Mouse (Mus musculus) hindbrain, embryonic 11.5 days (tissue): ENCODE data around the gene Dhrs13. TPM values are rescaled to one million over a fixed set of nuclear protein-coding genes. Genes with fewer than 3 reads are reported as not detected.

Experiments
- ATAC-seq: fragments of 200-750 bp; cut with Nextera tagmentation; 2 replicates; pipeline ENCODE4 v1.8.0; 2017; ENCODE audit warnings: mild to moderate bottlenecking, moderate TSS enrichment, moderate library complexity; ENCODE audit not compliant: low FRiP score
- DNase-seq: peaks from one replicate; pipeline ENCODE4 v3.0.0-alpha.2; 2015; ENCODE audit warnings: low spot score
- H3K27ac ChIP-seq: fragments of 300-500 bp; sonication (generic); 2 replicates; pipeline ENCODE4 v1.5.1; 2014; ENCODE audit warnings: mild to moderate bottlenecking, low read depth, low read length
- H3K27me3 ChIP-seq: fragments of 300-500 bp; sonication (generic); 2 replicates; pipeline ENCODE4 v1.6.1; 2014; ENCODE audit warnings: mild to moderate bottlenecking, low read length, moderate library complexity, mixed read lengths; ENCODE audit not compliant: control insufficient read depth, insufficient read depth
- H3K36me3 ChIP-seq: fragments of 300-500 bp; sonication (generic); 2 replicates; pipeline ENCODE4 v1.6.1; 2014; ENCODE audit warnings: mild to moderate bottlenecking, low read length, moderate library complexity, mixed read lengths; ENCODE audit not compliant: control insufficient read depth, insufficient read depth
- H3K4me1 ChIP-seq: fragments of 300-500 bp; sonication (generic); replicated peaks from 2 replicates; pipeline ENCODE4 v1.6.1; 2014; ENCODE audit warnings: low read length, mixed read lengths; ENCODE audit not compliant: control insufficient read depth, insufficient read depth
- H3K4me2 ChIP-seq: fragments of 300-500 bp; sonication (generic); replicated peaks from 2 replicates; pipeline ENCODE4 v1.6.1; 2014; ENCODE audit warnings: mild to moderate bottlenecking, low read depth, low read length
- H3K4me3 ChIP-seq: fragments of 300-500 bp; sonication (generic); 2 replicates; pipeline ENCODE4 v1.5.1; 2014; ENCODE audit warnings: low read depth, low read length
- H3K9ac ChIP-seq: fragments of 300-500 bp; sonication (generic); 2 replicates; pipeline ENCODE4 v1.6.1; 2014; ENCODE audit warnings: low read depth, low read length
- H3K9me3 ChIP-seq: fragments of 300-500 bp; sonication (generic); 2 replicates; pipeline ENCODE4 v1.6.1; 2016; ENCODE audit warnings: low read length; ENCODE audit not compliant: control insufficient read depth
- WGBS: fragments of 180-500 bp; shearing (Covaris S2); extraction: QIAGEN DNeasy Blood & Tissue Kit; methylation state at CpG from one replicate; pipeline ENCODE4 v1.1.7; 2014; 5-methylcytosine and 5-hydroxymethylcytosine counted together
- polyA plus RNA-seq: library from polyadenylated mRNA; unstranded; fragments of >200 nt; fragmentation: Nextera tagmentation; extraction: Ambion mirVana; gene quantifications from 2 replicates; pipeline ENCODE4 v1.2.1, GENCODE M21; 2014

The Dhrs13 gene
- 20.0 and 21.0 TPM in 2 replicates for polyA plus RNA-seq

GRCm38 (mm10) chr11:78031947-78032808 is at the start of gene Dhrs13:
TSS of gene Dhrs13 (plus strand) at chr11:78032280.
- ATAC-seq, result peak; percentile 93
- Histone ChIP-seq H3K9me3 (no peaks in the 10 kb centered on the region), H3K36me3 (0 out of 2 replicates have a peak, but pooled peaks cover 3% of the 10 kb centered on the region), H3K27me3 (no peaks in the 10 kb centered on the region), H3K4me1 (peaks cover 7% of the 10 kb centered on the region), H3K27ac (peak within 1 kb of the TSS; percentile 87), H3K9ac (peak within 1 kb of the TSS; percentile 77), H3K4me3 (peak within 1 kb of the TSS; percentile 59), H3K4me2 (peak within 1 kb of the TSS; percentile 78)
- peak; percentile 96 for DNase-seq
- WGBS, result under 1% methylated on average over 75 of the region's 96 CpGs

GRCm38 (mm10) chr11:77982441-77982905 is 49.6 kb upstream of the Dhrs13 start, which contains the start of gene Phf12:
TSS of gene Phf12 (plus strand) at chr11:77982754.
- under 1% methylated on average over 58 of the region's 62 CpGs for WGBS
- H3K9ac ChIP-seq, result peak within 1 kb of the TSS; percentile 95
- DNase-seq (peak; percentile 99), ATAC-seq (peak; percentile 90)
- peaks cover 4% of the 10 kb centered on the region for H3K4me1 ChIP-seq
- H3K4me2 ChIP-seq, result peak within 1 kb of the TSS; percentile 91
- H3K9me3 ChIP-seq, result no peaks in the 10 kb centered on the region
- H3K27me3 ChIP-seq, result no peaks in the 10 kb centered on the region
- H3K36me3 ChIP-seq, result 0 out of 2 replicates have a peak, but pooled peaks cover 2% of the 10 kb centered on the region
- H3K27ac ChIP-seq, result peak within 1 kb of the TSS; percentile 95
- H3K4me3 ChIP-seq, result peak within 1 kb of the TSS; percentile 89

- Histone ChIP-seq H3K27me3 (no peaks in the 10 kb centered on the region), H3K4me3 (peak overlapping the region; percentile 89), H3K9ac (peak overlapping the region; percentile 95), H3K4me2 (peak overlapping the region; percentile 91), H3K36me3 (0 out of 2 replicates have a peak, but pooled peaks cover 4% of the 10 kb centered on the region), H3K4me1 (peaks cover 4% of the 10 kb centered on the region), H3K27ac (peak overlapping the region; percentile 95), H3K9me3 (no peaks in the 10 kb centered on the region)
- under 1% methylated on average over 30 of the region's 32 CpGs for WGBS
- DNase-seq (peak; percentile 69), ATAC-seq (no peak)
Observed at GRCm38 (mm10) chr11:77983191-77983936, 48.7 kb upstream of the Dhrs13 start.

- H3K4me3 ChIP-seq, result peak overlapping the region; percentile 89
- H3K27ac ChIP-seq, result peak overlapping the region; percentile 95
- 0 out of 2 replicates have a peak, but pooled peaks cover 9% of the 10 kb centered on the region for H3K36me3 ChIP-seq
- DNase-seq, result peak; percentile 86
- WGBS, result under 1% methylated on average over 50 of the region's 63 CpGs
- H3K4me1 ChIP-seq, result peaks cover 4% of the 10 kb centered on the region
- H3K9me3 ChIP-seq, result no peaks in the 10 kb centered on the region
- peak; percentile 8; the same call in 1 of the 2 replicates for ATAC-seq
- H3K4me2 ChIP-seq, result peak overlapping the region; percentile 91
- no peaks in the 10 kb centered on the region for H3K27me3 ChIP-seq
- H3K9ac ChIP-seq, result peak overlapping the region; percentile 95
Observed at GRCm38 (mm10) chr11:77983937-77984835, 47.9 kb upstream of the Dhrs13 start.

GRCm38 (mm10) chr11:77984836-77985231 is 47.2 kb upstream of the Dhrs13 start:
- ATAC-seq (no peak), DNase-seq (peak; percentile 73)
- H3K36me3 ChIP-seq, result 0 out of 2 replicates have a peak, but pooled peaks cover 9% of the 10 kb centered on the region
- peak overlapping the region; percentile 91 for H3K4me2 ChIP-seq
- peak overlapping the region; percentile 95 for H3K9ac ChIP-seq
- H3K9me3 ChIP-seq, result no peaks in the 10 kb centered on the region
- H3K4me3 ChIP-seq, result peak overlapping the region; percentile 89
- peak overlapping the region; percentile 95 for H3K27ac ChIP-seq
- no peaks in the 10 kb centered on the region for H3K27me3 ChIP-seq
- WGBS, result 0% methylated on average over 13 of the region's 13 CpGs
- peaks cover 4% of the 10 kb centered on the region for H3K4me1 ChIP-seq

- DNase-seq (no peak), ATAC-seq (no peak)
- peaks cover 4% of the 10 kb centered on the region for H3K4me1 ChIP-seq
- 0 out of 2 replicates have a peak, but pooled peaks cover 9% of the 10 kb centered on the region for H3K36me3 ChIP-seq
- peak overlapping the region; percentile 95; the same call in 1 of the 2 replicates for H3K27ac ChIP-seq
- H3K4me3 ChIP-seq, result peak overlapping the region; percentile 89
- WGBS, result 84% methylated on average over 3 of the region's 3 CpGs
- peak overlapping the region; percentile 91 for H3K4me2 ChIP-seq
- no peaks in the 10 kb centered on the region for H3K9me3 ChIP-seq
- peak overlapping the region; percentile 95; the same call in 1 of the 2 replicates for H3K9ac ChIP-seq
- no peaks in the 10 kb centered on the region for H3K27me3 ChIP-seq
Observed at GRCm38 (mm10) chr11:77985541-77986065, 46.5 kb upstream of the Dhrs13 start.

GRCm38 (mm10) chr11:77989071-77989690 is 42.9 kb upstream of the Dhrs13 start:
- H3K9ac ChIP-seq, result no peak overlapping the region
- 92% methylated on average over 13 of the region's 13 CpGs for WGBS
- no peak overlapping the region for H3K4me3 ChIP-seq
- H3K4me2 ChIP-seq, result no peak overlapping the region
- 0 out of 2 replicates have a peak, but pooled peaks cover 9% of the 10 kb centered on the region for H3K36me3 ChIP-seq
- no peak overlapping the region for H3K27ac ChIP-seq
- H3K4me1 ChIP-seq, result peaks cover 4% of the 10 kb centered on the region
- ATAC-seq, result no peak
- H3K27me3 ChIP-seq, result no peaks in the 10 kb centered on the region
- H3K9me3 ChIP-seq, result no peaks in the 10 kb centered on the region
- DNase-seq, result no peak
